Mouse (Mus musculus) CD8-positive naive resting alpha-beta T cell, adult 57 days (primary cell): ENCODE results near the gene Rbm44. TPM values are rescaled to one million over a fixed set of nuclear protein-coding genes. Genes with fewer than 3 reads are reported as not detected.

Experiments
- total RNA-seq: library from RNA; stranded (reverse); gene quantifications from one replicate; pipeline ENCODE4 v1.2.4, GENCODE M21; 2023

Gene Rbm44
- total RNA-seq, result 2.1 TPM

GRCm38 (mm10) chr1:91144813-91145212 is at the start of gene Rbm44:
Gene Rbm44, plus strand, starts transcription at chr1:91145089.

GRCm38 (mm10) chr1:91179533-91180173 is 34.8 kb downstream of the Rbm44 start, which contains the start of gene Ramp1:
Gene Ramp1, plus strand, starts transcription at chr1:91179822.

Other genes starting within 250 kb of the Rbm44 start
- gene Mlph, start 230.0 kb upstream of the Rbm44 start, total RNA-seq, result not detected
- not detected for gene Prlh, start 192.0 kb upstream of the Rbm44 start, total RNA-seq
- not detected for gene Rab17, start 175.4 kb upstream of the Rbm44 start, total RNA-seq
- gene Lrrfip1, start 146.4 kb upstream of the Rbm44 start, total RNA-seq, result 229 TPM
- gene Ramp1, start 34.7 kb downstream of the Rbm44 start, total RNA-seq, result 18.8 TPM
- gene Ube2f, start 105.2 kb downstream of the Rbm44 start, total RNA-seq, result 60.5 TPM
- 18.6 TPM for gene Scly, start 153.2 kb downstream of the Rbm44 start, total RNA-seq
- not detected for gene Espnl, start 177.0 kb downstream of the Rbm44 start, total RNA-seq
- not detected for gene Klhl30, start 205.9 kb downstream of the Rbm44 start, total RNA-seq
- not detected for gene Erfe, start 221.3 kb downstream of the Rbm44 start, total RNA-seq